Mouse (Mus musculus): Measurements from ENCODE around the gene Rilp.

The Rilp gene

GRCm38 (mm10) chr11:75494296-75495049, 15.4 kb upstream of the Rilp start:
- no peak for DNase-seq (ENCODE audit: low spot score)

DNA sequence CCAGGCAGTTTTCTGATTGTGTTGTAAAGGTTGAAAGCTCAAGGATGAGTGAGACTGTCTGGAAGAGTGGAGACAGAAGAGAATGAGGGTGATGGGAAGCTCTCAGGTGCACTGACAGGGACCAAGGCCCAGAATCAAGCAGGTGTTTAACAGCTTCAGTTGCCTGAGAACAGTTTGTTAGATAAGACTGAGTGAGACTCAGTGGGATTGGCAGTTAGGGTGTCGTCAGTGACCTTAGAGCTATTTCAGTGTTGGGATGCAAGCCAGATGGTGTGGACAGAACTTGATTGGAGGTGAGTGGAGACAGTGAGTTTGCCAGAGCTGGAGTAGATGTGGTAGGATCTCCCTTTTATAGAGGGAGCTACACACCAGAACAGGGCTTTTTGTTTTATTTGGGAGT, 11.8 kb upstream of the Rilp start:
- DNase-seq (ENCODE audit: low spot score) = no peak

DNA sequence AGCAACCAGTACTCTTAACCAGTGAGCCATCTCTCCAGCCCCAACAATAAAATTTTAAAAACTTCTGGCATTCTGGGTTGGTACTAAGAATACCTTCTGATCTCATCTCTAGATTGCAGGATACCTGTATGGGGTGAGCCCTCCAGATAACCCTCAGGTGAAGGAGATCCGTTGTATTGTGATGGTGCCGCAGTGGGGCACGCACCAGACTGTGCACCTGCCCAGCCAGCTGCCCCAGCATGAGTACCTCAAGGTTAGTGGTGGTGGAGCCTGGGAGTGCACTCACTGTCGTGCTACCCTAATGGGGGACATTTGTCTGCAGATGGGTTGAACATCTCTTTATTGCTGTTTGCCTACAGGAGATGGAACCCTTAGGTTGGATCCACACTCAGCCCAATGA, 1.7 kb upstream of the Rilp start:
- no peak for DNase-seq (ENCODE audit: low spot score)

DNA sequence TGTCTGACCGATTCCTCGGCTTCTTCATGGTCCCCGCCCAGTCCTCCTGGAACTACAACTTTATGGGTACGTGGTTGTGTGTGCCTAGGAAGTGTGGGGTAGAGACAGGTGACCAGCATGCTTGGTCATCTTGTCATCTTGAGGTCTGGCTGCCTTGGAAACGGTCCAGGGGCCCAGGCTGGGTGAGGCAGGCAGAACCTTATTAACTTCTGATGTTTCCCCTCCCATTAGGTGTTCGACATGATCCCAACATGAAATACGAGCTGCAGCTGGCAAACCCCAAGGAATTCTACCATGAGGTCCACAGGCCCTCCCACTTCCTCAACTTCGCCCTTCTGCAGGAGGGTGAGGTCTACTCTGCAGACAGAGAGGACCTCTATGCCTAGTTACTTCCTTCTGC, 990 bp upstream of the Rilp start:
- DNase-seq (ENCODE audit: low spot score) = no peak

- peak; percentile 81 for DNase-seq (ENCODE audit: low spot score)
Measured at GRCm38 (mm10) chr11:75510627-75510993, 716 bp downstream of the Rilp start.

- no peak for DNase-seq (ENCODE audit: low spot score)
Measured at GRCm38 (mm10) chr11:75511213-75511612, 1.3 kb downstream of the Rilp start.

GRCm38 (mm10) chr11:75512301-75513018, 2.6 kb downstream of the Rilp start:
- no peak for DNase-seq (ENCODE audit: low spot score)

DNA sequence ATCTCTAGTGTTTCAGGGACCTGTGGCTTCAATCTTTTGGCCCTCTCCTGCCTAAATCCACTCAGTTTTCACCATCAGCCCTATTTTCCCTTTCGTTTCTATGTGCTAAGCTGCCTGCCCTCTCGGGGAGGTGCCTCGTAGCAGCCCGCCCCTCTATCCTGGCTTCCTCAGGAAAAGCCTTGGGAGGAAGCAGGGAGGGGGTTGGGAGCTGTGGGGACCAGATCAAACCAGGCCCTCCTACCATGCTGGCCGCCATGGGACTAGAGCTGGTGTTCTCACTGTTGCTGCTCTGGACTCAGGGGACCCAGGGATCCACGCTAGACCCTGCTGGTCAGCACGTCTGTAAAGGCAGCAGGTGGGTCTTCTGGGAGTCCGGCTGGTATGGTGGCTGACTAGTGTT, 3.4 kb downstream of the Rilp start, which contains the start of gene Scarf1:
Scarf1 (plus strand) TSS at position 205 of the 400 bp plus-strand sequence.
- DNase-seq (ENCODE audit: low spot score) = no peak

- no peak for DNase-seq (ENCODE audit: low spot score)
Measured at GRCm38 (mm10) chr11:75515186-75515585, 5.3 kb downstream of the Rilp start.

DNA sequence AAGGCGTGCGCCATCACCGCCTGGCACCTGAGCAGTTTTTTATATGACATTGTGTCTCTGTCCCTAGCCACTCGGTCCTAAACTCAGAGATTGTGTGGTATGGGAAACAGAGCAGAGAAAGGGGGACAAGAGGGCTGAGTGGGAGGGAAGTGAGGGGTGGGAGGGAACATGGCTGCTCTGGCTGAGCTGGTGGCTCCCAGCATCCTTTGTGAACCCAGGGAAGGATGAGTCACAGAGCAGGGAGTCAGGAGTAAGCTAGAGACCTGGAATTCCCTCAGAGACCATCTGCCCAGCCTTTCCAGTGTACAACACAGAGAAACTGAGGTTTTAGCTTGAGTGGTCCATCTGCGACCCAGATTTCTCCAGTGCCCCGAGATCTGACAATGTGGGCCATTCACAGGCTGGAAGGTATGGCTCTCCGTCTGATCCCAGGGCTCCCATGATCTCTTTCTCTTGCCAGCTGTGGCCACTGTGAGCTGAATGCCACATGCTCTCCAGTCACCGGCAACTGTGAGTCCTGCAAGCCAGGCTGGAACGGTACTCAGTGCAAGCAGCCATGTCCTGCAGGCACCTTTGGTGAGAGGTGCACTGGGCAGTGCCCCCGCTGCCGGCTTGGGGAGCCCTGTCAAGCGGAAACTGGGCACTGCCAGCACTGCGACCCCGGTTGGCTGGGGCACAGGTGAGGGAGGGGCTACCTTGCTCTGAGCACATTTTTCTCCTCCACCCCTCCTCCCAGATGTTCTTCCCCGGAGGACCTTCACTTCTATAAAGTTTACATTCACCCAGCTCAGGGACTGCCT, 10.1 kb downstream of the Rilp start:
- no peak for DNase-seq (ENCODE audit: low spot score)

- no peak for DNase-seq (ENCODE audit: low spot score)
Measured at GRCm38 (mm10) chr11:75521609-75522008, 11.7 kb downstream of the Rilp start.

GRCm38 (mm10) chr11:75522793-75523192, 12.9 kb downstream of the Rilp start:
- DNase-seq (ENCODE audit: low spot score) = no peak

GRCm38 (mm10) chr11:75525531-75526125, 15.7 kb downstream of the Rilp start:
- no peak for DNase-seq (ENCODE audit: low spot score)

- no peak for DNase-seq (ENCODE audit: low spot score)
Measured at GRCm38 (mm10) chr11:75526943-75527342, 17.0 kb downstream of the Rilp start.

DNA sequence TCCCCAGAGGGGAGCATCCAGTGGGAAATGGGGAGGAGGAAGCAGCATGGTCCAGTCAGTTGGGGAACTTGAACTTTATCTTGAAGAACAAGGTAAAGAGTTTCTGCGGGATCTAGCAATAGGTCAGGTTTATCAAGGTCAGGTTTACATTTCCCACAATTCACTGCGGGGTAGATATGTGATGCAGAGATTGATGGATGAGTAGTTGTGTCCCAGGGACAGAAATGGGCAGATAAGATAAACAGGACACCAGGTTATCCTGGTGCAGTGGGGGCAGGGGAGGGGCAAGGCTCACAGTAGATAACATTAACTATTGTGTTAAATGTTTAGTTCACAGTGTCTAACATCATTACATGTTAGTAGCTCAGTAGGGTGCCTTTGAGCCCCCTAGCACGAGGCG, 19.9 kb downstream of the Rilp start:
- DNase-seq (ENCODE audit: low spot score) = no peak

- DNase-seq (ENCODE audit: low spot score) = peak; percentile 100
Measured at GRCm38 (mm10) chr11:75530325-75530724, 20.4 kb downstream of the Rilp start.

GRCm38 (mm10) chr11:75530845-75531373, 21.0 kb downstream of the Rilp start:
- no peak for DNase-seq (ENCODE audit: low spot score)

DNA sequence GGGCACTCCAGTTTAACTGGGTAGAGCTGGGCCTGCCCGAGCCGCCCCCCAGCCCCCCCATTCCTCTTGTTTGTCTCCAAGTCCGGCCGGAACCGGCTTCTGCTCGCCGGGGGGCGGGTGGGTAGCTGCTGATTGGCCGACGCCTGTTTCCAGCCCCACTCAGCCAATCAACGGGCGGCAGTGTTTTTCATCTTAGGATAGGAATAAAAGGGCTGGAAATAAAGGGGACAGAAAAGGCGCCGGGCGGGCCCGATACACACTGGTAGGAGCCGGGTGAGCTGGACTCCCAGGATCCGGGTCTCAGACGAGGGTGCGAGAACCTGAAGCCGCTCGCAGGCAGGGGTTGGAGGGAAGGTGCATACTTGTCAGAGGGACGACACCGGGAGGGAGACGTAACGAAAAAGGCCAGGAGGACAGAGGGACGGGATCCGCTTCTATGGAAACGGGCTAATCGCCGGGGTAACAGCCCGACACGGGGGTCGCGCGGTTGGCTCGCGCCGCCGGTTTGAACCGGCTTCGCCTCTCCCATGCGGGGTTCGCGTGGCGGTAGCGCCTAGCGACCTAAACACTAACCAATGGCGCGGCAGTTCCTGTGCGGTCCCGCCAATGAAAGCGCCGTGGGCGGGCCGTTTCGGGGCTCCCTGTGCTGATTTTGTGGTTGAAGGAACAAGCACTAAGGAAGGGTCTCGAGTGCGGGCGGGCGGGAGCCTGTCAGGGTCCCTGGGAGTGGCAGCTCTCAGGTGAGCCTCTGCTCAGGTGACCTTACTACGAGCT, 21.8 kb downstream of the Rilp start, which contains the start of gene Slc43a2:
Slc43a2 (plus strand) TSS at position 226 of the 774 bp plus-strand sequence.
- peak; percentile 83 for DNase-seq (ENCODE audit: low spot score)

- DNase-seq (ENCODE audit: low spot score) = no peak
Measured at GRCm38 (mm10) chr11:75532340-75533277, 22.7 kb downstream of the Rilp start.

All from ovary, postnatal 10 days (tissue).